Mouse (Mus musculus) CH12.LX (cell line): ENCODE measurements around the gene Unc13b. TPM values are rescaled to one million over a fixed set of nuclear protein-coding genes. Genes with fewer than 3 reads are reported as not detected.

Experiments used
- DNase-seq: peaks from one replicate; pipeline ENCODE4 v3.0.0-alpha.2; 2013; ENCODE audit errors: extremely low read depth
- H3K27ac ChIP-seq: 2 replicates; pipeline ENCODE4 v1.5.1; 2012; ENCODE audit warnings: low read depth, mild to moderate bottlenecking, control low read depth, moderate library complexity; ENCODE audit not compliant: insufficient read depth
- H3K27me3 ChIP-seq: replicated peaks from 2 replicates; pipeline ENCODE3; 2012; ENCODE audit warnings: inconsistent platforms
- H3K36me3 ChIP-seq, 2 experiments: replicated peaks in 1 of 2; 2 replicates each; pipeline versions ENCODE3 to v1.6.1; 2012; ENCODE audit warnings: inconsistent platforms in 1 of 2, low read length in 1 of 2, mild to moderate bottlenecking in 1 of 2, mixed read lengths in 1 of 2, moderate library complexity in 1 of 2; ENCODE audit not compliant: control insufficient read depth in 1 of 2, insufficient read depth in 1 of 2
- H3K4me1 ChIP-seq, 2 experiments: 2 replicates each; pipeline ENCODE4 v1.6.1; 2012; ENCODE audit warnings: inconsistent platforms in 1 of 2, moderate library complexity in 1 of 2; ENCODE audit not compliant: insufficient read depth in 2 of 2, control insufficient read depth in 1 of 2
- H3K4me2 ChIP-seq: 2 replicates; pipeline ENCODE4 v1.6.1; 2012; ENCODE audit warnings: low read depth, mild to moderate bottlenecking, control low read depth; ENCODE audit not compliant: poor library complexity, insufficient read depth, severe bottlenecking
- H3K4me3 ChIP-seq, 3 experiments: fragments of 150-350 bp in 1 of 3; sonication (generic) in 1 of 3; replicated peaks in 1 of 3; 2 replicates each; pipeline versions ENCODE3 to v1.5.1; 2011 to 2012; ENCODE audit warnings: low read depth in 2 of 3, low read length in 2 of 3, mild to moderate bottlenecking in 2 of 3, moderate library complexity in 2 of 3, control low read depth in 1 of 3, improper control_type of control experiment in 1 of 3, inconsistent platforms in 1 of 3, mixed read lengths in 1 of 3; ENCODE audit not compliant: poor library complexity in 1 of 3
- H3K79me2 ChIP-seq: replicated peaks from 2 replicates; pipeline ENCODE4 v1.6.1; 2012; ENCODE audit warnings: mild to moderate bottlenecking, moderate library complexity; ENCODE audit not compliant: control insufficient read depth, poor library complexity, insufficient read depth, severe bottlenecking; ENCODE audit errors: extremely low read depth
- H3K9ac ChIP-seq: 2 replicates; pipeline ENCODE4 v1.6.1; 2012; ENCODE audit warnings: low read depth, mild to moderate bottlenecking, control low read depth, moderate library complexity; ENCODE audit not compliant: insufficient read depth
- H3K9me3 ChIP-seq: replicated peaks from 2 replicates; pipeline ENCODE3; 2012; ENCODE audit warnings: low read length, inconsistent platforms, mixed read lengths
- BHLHE40 ChIP-seq: IDR thresholded peaks from 2 replicates; pipeline ENCODE4 v1.6.1; 2011; ENCODE audit warnings: mild to moderate bottlenecking, low read depth, low read length, improper control_type of control experiment
- CTCF ChIP-seq, 2 experiments: IDR thresholded peaks in 1 of 2; conservative IDR thresholded peaks in 1 of 2; 2 replicates each; pipeline ENCODE4 v1.5.1; 2011 to 2012; ENCODE audit warnings: low read depth in 2 of 2, low read length in 2 of 2, improper control_type of control experiment in 1 of 2, inconsistent platforms in 1 of 2, mild to moderate bottlenecking in 1 of 2, moderate library complexity in 1 of 2
- E2F4 ChIP-seq: IDR thresholded peaks from 2 replicates; pipeline ENCODE4 v1.6.1; 2011; ENCODE audit warnings: low read depth, low read length, improper control_type of control experiment; ENCODE audit not compliant: insufficient replicate concordance
- ELF1 ChIP-seq: IDR thresholded peaks from 2 replicates; pipeline ENCODE4 v1.6.1; 2014; ENCODE audit warnings: low read depth, mild to moderate bottlenecking, inconsistent platforms, low read length, improper control_type of control experiment
- EP300 ChIP-seq: IDR thresholded peaks from 2 replicates; pipeline ENCODE4 v1.6.1; 2011; ENCODE audit warnings: low read length, improper control_type of control experiment
- GABPA ChIP-seq: IDR thresholded peaks from 2 replicates; pipeline ENCODE4 v1.6.1; 2012; ENCODE audit warnings: low read depth, low read length, improper control_type of control experiment, inconsistent platforms; ENCODE audit not compliant: insufficient replicate concordance
- HCFC1 ChIP-seq: IDR thresholded peaks from 2 replicates; pipeline ENCODE4 v1.6.1; 2012; ENCODE audit warnings: low read depth, mild to moderate bottlenecking, inconsistent platforms, low read length, improper control_type of control experiment
- JUN ChIP-seq: IDR thresholded peaks from 2 replicates; pipeline ENCODE4 v1.6.1; 2011; ENCODE audit warnings: low read depth, mild to moderate bottlenecking, low read length, improper control_type of control experiment, moderate library complexity; ENCODE audit not compliant: insufficient read depth
- MAFK ChIP-seq: IDR thresholded peaks from 2 replicates; pipeline ENCODE4 v1.6.1; 2011; ENCODE audit warnings: low read length, improper control_type of control experiment; ENCODE audit not compliant: insufficient replicate concordance
- MEF2A ChIP-seq: IDR thresholded peaks from 2 replicates; pipeline ENCODE4 v1.6.1; 2014; ENCODE audit warnings: low read depth, mild to moderate bottlenecking, inconsistent platforms, low read length, improper control_type of control experiment, borderline replicate concordance
- MXI1 ChIP-seq: IDR thresholded peaks from 2 replicates; pipeline ENCODE4 v1.6.1; 2011; ENCODE audit warnings: mild to moderate bottlenecking, low read depth, low read length, improper control_type of control experiment
- NRF1 ChIP-seq: IDR thresholded peaks from 2 replicates; pipeline ENCODE4 v1.6.1; 2014; ENCODE audit warnings: low read depth, mild to moderate bottlenecking, inconsistent platforms, low read length, improper control_type of control experiment, moderate library complexity
- RAD21 ChIP-seq: IDR thresholded peaks from 2 replicates; pipeline ENCODE4 v1.6.1; 2011; ENCODE audit warnings: low read depth, mild to moderate bottlenecking, low read length, improper control_type of control experiment, moderate library complexity
- SIN3A ChIP-seq: IDR thresholded peaks from 2 replicates; pipeline ENCODE4 v1.6.1; 2012; ENCODE audit warnings: low read length, improper control_type of control experiment, inconsistent platforms
- SMC3 ChIP-seq: IDR thresholded peaks from 2 replicates; pipeline ENCODE4 v1.6.1; 2011; ENCODE audit warnings: low read depth, low read length, improper control_type of control experiment
- UBTF ChIP-seq: IDR thresholded peaks from 2 replicates; pipeline ENCODE4 v1.6.1; 2012; ENCODE audit warnings: low read depth, mild to moderate bottlenecking, inconsistent platforms, low read length, improper control_type of control experiment, moderate library complexity
- USF1 ChIP-seq: IDR thresholded peaks from 2 replicates; pipeline ENCODE4 v1.6.1; 2014; ENCODE audit warnings: low read depth, mild to moderate bottlenecking, inconsistent platforms, low read length, improper control_type of control experiment
- USF2 ChIP-seq: conservative IDR thresholded peaks from 2 replicates; pipeline ENCODE4 v1.6.1; 2011; ENCODE audit warnings: low read depth, low read length, improper control_type of control experiment
- ZC3H11A ChIP-seq: IDR thresholded peaks from 2 replicates; pipeline ENCODE4 v1.6.1; 2012; ENCODE audit warnings: low read depth, mild to moderate bottlenecking, inconsistent platforms, low read length, improper control_type of control experiment
- ZKSCAN1 ChIP-seq: IDR thresholded peaks from 2 replicates; pipeline ENCODE4 v1.6.1; 2012; ENCODE audit warnings: low read depth, inconsistent platforms, low read length, improper control_type of control experiment, borderline replicate concordance
- ZMIZ1 ChIP-seq: IDR thresholded peaks from 2 replicates; pipeline ENCODE4 v1.6.1; 2012; ENCODE audit warnings: low read depth, mild to moderate bottlenecking, inconsistent platforms, low read length, improper control_type of control experiment
- ZNF384 ChIP-seq: IDR thresholded peaks from 2 replicates; pipeline ENCODE4 v1.6.1; 2012; ENCODE audit warnings: low read depth, low read length, improper control_type of control experiment, inconsistent platforms
- dilution Hi-C: fragments of 300-500 bp; cut with MboI; formaldehyde crosslinking; loops from 2 replicates; pipeline ENCODE4 v1.14.3; 2020; ENCODE audit warnings: low sequenced_read_pairs; ENCODE audit not compliant: extremely low pct_unique_long_range_greater_than_20kb, extremely low pct_ligation_motif_present
- in situ Hi-C: fragments of 300-500 bp; cut with MboI; formaldehyde crosslinking; loops from 3 replicates; pipeline ENCODE4 v1.14.3; 2019; ENCODE audit warnings: low sequenced_read_pairs, low pct_ligation_motif_present, low pct_unique_long_range_greater_than_20kb, mixed read lengths
- polyA plus RNA-seq: library from polyadenylated mRNA; unstranded; fragments of >175 nt; gene quantifications from 2 replicates; pipeline ENCODE4 v1.2.1, GENCODE M21; 2012; ENCODE audit warnings: low read depth; ENCODE audit not compliant: insufficient read length
- total RNA-seq, 2 experiments: library from RNA; depleted of rRNA; stranded (reverse); fragments of 300-350 nt in 1 of 2; fragments of >200 nt in 1 of 2; gene quantifications; 2 replicates each; pipeline ENCODE4 v1.2.3; 2012 to 2014

Gene Unc13b
- total and polyA plus RNA-seq, 3 experiments: 0.08 to 0.23 (median 0.19) TPM

DNA sequence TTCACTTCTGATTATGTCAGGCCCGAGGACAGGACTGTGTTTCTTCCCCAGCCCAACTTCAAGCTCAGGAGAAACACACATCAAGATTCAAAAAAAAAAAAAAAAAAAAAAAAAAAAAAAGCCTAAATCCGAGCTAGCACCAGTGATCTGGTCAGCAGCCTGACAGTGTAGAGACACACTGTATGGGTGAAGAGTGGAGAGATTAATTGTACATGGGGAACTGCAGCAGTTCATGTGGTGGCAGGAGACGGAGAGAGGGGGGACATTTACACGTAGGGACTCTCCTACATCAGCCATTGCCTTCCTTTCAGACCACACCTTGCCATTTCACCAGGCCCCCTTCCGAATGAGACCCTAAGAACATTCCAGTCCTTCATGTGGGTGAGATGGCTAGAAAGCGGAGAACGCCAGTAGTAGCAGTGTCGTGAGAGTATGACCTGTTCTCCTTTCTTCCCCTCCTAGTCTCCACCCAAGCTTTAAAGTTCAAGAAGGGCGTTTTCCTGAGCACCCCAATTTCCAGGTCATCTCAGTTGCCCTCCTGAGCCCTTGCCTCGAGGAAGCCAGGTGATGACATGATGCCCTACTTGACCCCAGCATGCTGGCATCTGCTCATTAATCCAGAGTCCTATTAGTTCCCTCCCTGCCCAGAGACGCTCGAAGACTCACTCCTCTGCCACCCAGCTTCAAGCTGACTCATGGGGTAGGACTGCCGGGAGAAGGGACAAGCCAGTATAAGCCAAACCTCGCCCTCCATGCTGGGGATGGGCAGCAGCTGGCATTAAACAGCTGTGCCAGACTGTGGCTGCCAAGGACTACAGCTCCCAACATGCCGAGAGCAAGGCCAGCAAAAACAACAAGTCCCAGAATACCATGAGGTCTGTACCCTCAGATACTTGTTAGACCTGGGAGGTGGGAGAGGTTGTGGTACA is 19.9 kb upstream of the Unc13b start:
- Histone ChIP-seq H3K27ac (no peak overlapping the region), H3K4me2 (peak overlapping the region; percentile 66), H3K4me3 (peak overlapping the region; percentile 49 to 84 (median 58)), H3K27me3 (no peaks in the 10 kb centered on the region), H3K4me1 (peaks cover 11 to 67% of the 10 kb centered on the region in 2 experiments), H3K79me2 (no peaks in the 10 kb centered on the region), H3K9ac (peak overlapping the region; percentile 69; the same call in 1 of the 2 replicates), H3K36me3 (peaks cover 1 to 30% of the 10 kb centered on the region in 2 experiments), H3K9me3 (no peaks in the 10 kb centered on the region)
- dilution Hi-C loops: no loop called here
- TF ChIP-seq BHLHE40 (no peak), ZNF384 (peak; percentile 62), HCFC1 (peak; percentile 50; the same call in 1 of the 2 replicates)
- in situ Hi-C loops: no loop called here
- no peak for DNase-seq

DNA sequence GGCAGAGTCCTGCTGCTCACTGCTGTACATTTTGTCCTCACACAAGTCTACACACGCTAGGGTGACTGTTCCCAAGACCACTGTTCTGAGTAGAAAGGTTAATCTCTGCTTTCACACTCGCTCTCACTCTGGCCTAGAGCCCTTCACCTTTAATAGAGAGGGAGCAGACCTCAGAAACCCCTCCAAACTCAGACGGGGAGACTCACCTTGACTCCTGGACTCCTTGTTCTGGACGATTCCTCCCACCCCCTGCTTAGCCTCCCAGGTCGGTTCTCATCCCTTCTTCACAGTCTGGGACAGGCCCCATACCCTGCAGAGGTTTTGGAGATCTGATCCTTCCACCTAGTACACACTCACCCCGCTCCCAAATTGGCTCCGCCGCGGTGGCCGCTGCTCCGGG is 19.1 kb upstream of the Unc13b start:
- peak overlapping the region; percentile 69 for H3K9ac ChIP-seq
- no peak for DNase-seq
- H3K4me1 ChIP-seq: peaks cover 18 to 74% of the 10 kb centered on the region in 2 experiments
- H3K4me3 ChIP-seq: peak overlapping the region; percentile 49 to 84 (median 58)
- dilution Hi-C loops (no loop called here), in situ Hi-C loops (no loop called here)
- no peaks in the 10 kb centered on the region for H3K9me3 ChIP-seq
- peak overlapping the region; percentile 66 for H3K4me2 ChIP-seq
- H3K36me3 ChIP-seq: peaks cover 0 to 22% of the 10 kb centered on the region in 2 experiments
- TF ChIP-seq ZNF384 (no peak), ZMIZ1 (no peak)
- H3K27ac ChIP-seq: no peak overlapping the region
- H3K27me3 ChIP-seq: no peaks in the 10 kb centered on the region
- no peaks in the 10 kb centered on the region for H3K79me2 ChIP-seq

DNA sequence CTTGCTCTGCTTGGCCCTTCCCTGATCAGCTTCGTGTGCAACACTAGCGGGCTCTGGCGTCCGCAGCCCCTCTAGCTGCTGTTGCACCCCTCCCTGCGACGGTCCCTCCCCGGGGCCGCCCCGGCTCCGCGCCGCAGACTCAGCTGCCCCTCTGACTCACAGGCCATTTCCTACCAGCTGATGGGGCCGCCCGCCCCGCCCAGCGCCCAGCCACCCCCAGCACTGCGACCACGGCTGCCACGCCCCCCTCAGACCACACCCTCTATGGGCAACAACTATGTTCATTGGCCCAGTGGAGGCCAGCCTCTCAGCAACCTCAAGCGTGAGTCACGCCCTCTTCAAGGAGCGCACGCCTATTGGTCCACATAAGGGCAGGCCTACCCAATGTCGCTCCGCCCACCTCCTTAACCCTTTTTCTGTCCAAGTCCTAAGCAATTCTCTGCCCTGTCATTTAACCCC is 18.6 kb upstream of the Unc13b start:
- peaks cover 0 to 18% of the 10 kb centered on the region in 2 experiments for H3K36me3 ChIP-seq
- peak overlapping the region; percentile 69 for H3K9ac ChIP-seq
- dilution Hi-C loops: no loop called here
- in situ Hi-C loops: no loop called here
- H3K4me1 ChIP-seq: peaks cover 22 to 79% of the 10 kb centered on the region in 2 experiments
- peak; percentile 99 for DNase-seq
- no peaks in the 10 kb centered on the region for H3K9me3 ChIP-seq
- H3K4me3 ChIP-seq: peak overlapping the region; percentile 49 to 84 (median 58)
- H3K27me3 ChIP-seq: no peaks in the 10 kb centered on the region
- H3K27ac ChIP-seq: no peak overlapping the region
- peak overlapping the region; percentile 66 for H3K4me2 ChIP-seq
- no peaks in the 10 kb centered on the region for H3K79me2 ChIP-seq
- TF ChIP-seq USF2 (no peak), SIN3A (peak; percentile 97), NRF1 (no peak; the same call in 1 of the 2 replicates), GABPA (no peak), EP300 (no peak), ELF1 (peak; percentile 67), RAD21 (no peak), ZC3H11A (no peak), JUN (no peak), ZNF384 (no peak), CTCF (conservative IDR thresholded peaks at IDR 0.05 in 1 of 2, IDR thresholded peaks at IDR 0.05 in 1 of 2; ENCODE audit: low read depth in 2 of 2, low read length in 2 of 2) (no peak), E2F4 (no peak), MXI1 (no peak; the same call in 1 of the 2 replicates), SMC3 (no peak), HCFC1 (no peak; the same call in 1 of the 2 replicates), UBTF (no peak), MAFK (no peak), USF1 (0 out of 2 replicates have a peak, but pooled peaks have one; percentile 7), MEF2A (no peak; the same call in 1 of the 2 replicates), ZKSCAN1 (no peak)
